Mouse (Mus musculus): ENCODE measurements around the gene Pitpna.
A peak's percentile ranks its signal among the peaks of the same experiment; 100 is the strongest.

The Pitpna gene

GRCm38 (mm10) chr11:75563851-75564548 lies 23.9 kb upstream of the Pitpna start:
- DNase-seq (ENCODE audit: extremely low read depth, low read depth, low spot score) = no peak

GRCm38 (mm10) chr11:75565849-75566248 lies 22.0 kb upstream of the Pitpna start:
- no peak for DNase-seq (ENCODE audit: extremely low read depth, low read depth, low spot score)

GRCm38 (mm10) chr11:75566276-75567196 lies 21.4 kb upstream of the Pitpna start:
- DNase-seq (ENCODE audit: extremely low read depth, low read depth, low spot score) = no peak

- no peak for DNase-seq (ENCODE audit: extremely low read depth, low read depth, low spot score)
These were observed 20.4 kb upstream of the Pitpna start for GRCm38 (mm10) chr11:75567346-75568114.

GRCm38 (mm10) chr11:75568115-75568511 lies 19.8 kb upstream of the Pitpna start:
- DNase-seq (ENCODE audit: extremely low read depth, low read depth, low spot score) = no peak

GRCm38 (mm10) chr11:75568962-75569361 lies 18.9 kb upstream of the Pitpna start:
- DNase-seq (ENCODE audit: extremely low read depth, low read depth, low spot score) = no peak

- no peak for DNase-seq (ENCODE audit: extremely low read depth, low read depth, low spot score)
These were observed 17.3 kb upstream of the Pitpna start for GRCm38 (mm10) chr11:75570375-75571125.

GRCm38 (mm10) chr11:75571126-75571990 lies 16.5 kb upstream of the Pitpna start:
- DNase-seq (ENCODE audit: extremely low read depth, low read depth, low spot score) = no peak

- DNase-seq (ENCODE audit: extremely low read depth, low read depth, low spot score) = no peak
These were observed 15.6 kb upstream of the Pitpna start for GRCm38 (mm10) chr11:75572301-75572791.

- DNase-seq (ENCODE audit: extremely low read depth, low read depth, low spot score) = peak; percentile 33
These were observed 14.8 kb upstream of the Pitpna start for GRCm38 (mm10) chr11:75572854-75573650.

GRCm38 (mm10) chr11:75574378-75575123 lies 13.3 kb upstream of the Pitpna start:
- DNase-seq (ENCODE audit: extremely low read depth, low read depth, low spot score) = no peak

- DNase-seq (ENCODE audit: extremely low read depth, low read depth, low spot score) = no peak
These were observed 12.3 kb upstream of the Pitpna start for GRCm38 (mm10) chr11:75575560-75576123.

- no peak for DNase-seq (ENCODE audit: extremely low read depth, low read depth, low spot score)
These were observed 9.3 kb upstream of the Pitpna start for GRCm38 (mm10) chr11:75578609-75579008.

GRCm38 (mm10) chr11:75581495-75582149 lies 6.3 kb upstream of the Pitpna start:
- no peak for DNase-seq (ENCODE audit: extremely low read depth, low read depth, low spot score)

GRCm38 (mm10) chr11:75583521-75583920 lies 4.4 kb upstream of the Pitpna start:
- no peak for DNase-seq (ENCODE audit: extremely low read depth, low read depth, low spot score)

GRCm38 (mm10) chr11:75585061-75585460 lies 2.8 kb upstream of the Pitpna start:
- DNase-seq (ENCODE audit: extremely low read depth, low read depth, low spot score) = no peak

GRCm38 (mm10) chr11:75585978-75586377 lies 1.9 kb upstream of the Pitpna start:
- no peak for DNase-seq (ENCODE audit: extremely low read depth, low read depth, low spot score)
